Mouse (Mus musculus) olfactory bulb, adult 2 months (tissue): ENCODE measurements around the gene Cspg5.

Experiments
- CTCF ChIP-seq: fragments of 200-500 bp; IDR thresholded peaks from 2 replicates; pipeline ENCODE4 v1.5.1; 2012; ENCODE audit warnings: low read depth, mild to moderate bottlenecking, low read length, moderate library complexity; ENCODE audit not compliant: insufficient read depth
- POLR2A ChIP-seq: fragments of 200-500 bp; IDR thresholded peaks from 2 replicates; pipeline ENCODE4 v1.6.1; 2012; ENCODE audit warnings: mild to moderate bottlenecking, low read depth, low read length, moderate library complexity; ENCODE audit not compliant: insufficient read depth

DNA sequence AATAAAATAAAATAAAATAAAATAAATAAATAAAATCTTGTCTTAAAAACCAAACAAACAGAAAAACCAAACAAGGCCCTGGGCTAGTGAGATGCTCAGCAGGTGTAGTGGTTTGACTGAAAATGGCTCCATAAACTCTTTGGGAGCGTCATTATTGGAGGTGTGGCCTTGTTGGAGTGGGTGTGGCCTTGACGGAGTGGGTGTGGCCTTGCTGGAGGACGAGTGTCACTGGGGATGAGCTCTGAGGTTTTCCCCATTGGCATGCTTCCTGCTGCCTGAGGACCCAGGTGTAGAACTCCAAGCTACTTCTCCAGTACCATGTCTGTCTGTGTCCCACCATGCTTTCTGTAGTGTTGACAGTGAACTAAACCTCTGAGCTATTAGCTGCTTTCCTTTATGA, 51.2 kb downstream of the Cspg5 start:
- no peak for TF ChIP-seq CTCF
- no peak for TF ChIP-seq POLR2A
